Mouse (Mus musculus) T-helper 17 cell (primary cell): ENCODE results near the gene Entpd7.

Experiments used
- in situ Hi-C, 2 experiments: fragments of 300-600 bp; cut with MboI, MseI; formaldehyde crosslinking; loops; 1 replicate in 1 of 2; 2 replicates in 1 of 2; pipeline ENCODE4 v1.15.1; 2025; ENCODE audit warnings: high pct_unique_total_duplicates in 2 of 2

Gene Entpd7

GRCm38 (mm10) chr19:43711971-43712370 is 22.5 kb downstream of the Entpd7 start:
- in situ Hi-C loops: no loop called here

GRCm38 (mm10) chr19:43720061-43720460 is 30.6 kb downstream of the Entpd7 start:
- in situ Hi-C loops: no loop called here

- in situ Hi-C loops: no loop called here
Measured at GRCm38 (mm10) chr19:43722891-43723290, 33.4 kb downstream of the Entpd7 start.

- in situ Hi-C loops: no loop called here
Measured at GRCm38 (mm10) chr19:43723501-43723900, 34.0 kb downstream of the Entpd7 start.

GRCm38 (mm10) chr19:43724194-43724593 is 34.7 kb downstream of the Entpd7 start:
- in situ Hi-C loops: no loop called here

- in situ Hi-C loops: no loop called here
Measured at GRCm38 (mm10) chr19:43724821-43725220, 35.3 kb downstream of the Entpd7 start.

GRCm38 (mm10) chr19:43726510-43727146 is 37.2 kb downstream of the Entpd7 start:
- in situ Hi-C loops: no loop called here

- in situ Hi-C loops: no loop called here
Measured at GRCm38 (mm10) chr19:43729296-43730036, 40.0 kb downstream of the Entpd7 start.

GRCm38 (mm10) chr19:43730037-43730428 is 40.6 kb downstream of the Entpd7 start:
- in situ Hi-C loops: no loop called here

- in situ Hi-C loops: no loop called here
Measured at GRCm38 (mm10) chr19:43731157-43731556, 41.7 kb downstream of the Entpd7 start.

GRCm38 (mm10) chr19:43738409-43738808 is 48.9 kb downstream of the Entpd7 start:
- in situ Hi-C loops: no loop called here

GRCm38 (mm10) chr19:43743401-43743800 is 53.9 kb downstream of the Entpd7 start:
- in situ Hi-C loops: no loop called here

GRCm38 (mm10) chr19:43745740-43746139 is 56.3 kb downstream of the Entpd7 start:
- in situ Hi-C loops: no loop called here

GRCm38 (mm10) chr19:43747877-43748276 is 58.4 kb downstream of the Entpd7 start:
- in situ Hi-C loops: no loop called here

GRCm38 (mm10) chr19:43750008-43750407 is 60.5 kb downstream of the Entpd7 start:
- in situ Hi-C loops: no loop called here

GRCm38 (mm10) chr19:43752489-43753225 is 63.2 kb downstream of the Entpd7 start, which contains the start of the genes Cutc and Cox15:
TSS of gene Cutc (plus strand) at chr19:43752996.
TSS of gene Cox15 (minus strand) at chr19:43753000.
- in situ Hi-C loops: no loop called here

GRCm38 (mm10) chr19:43753226-43753835 is 63.9 kb downstream of the Entpd7 start:
- in situ Hi-C loops: no loop called here

- in situ Hi-C loops: no loop called here
Measured at GRCm38 (mm10) chr19:43754237-43754636, 64.8 kb downstream of the Entpd7 start.

GRCm38 (mm10) chr19:43754872-43755271 is 65.4 kb downstream of the Entpd7 start:
- in situ Hi-C loops: no loop called here

- in situ Hi-C loops: no loop called here
Measured at GRCm38 (mm10) chr19:43760504-43760903, 71.0 kb downstream of the Entpd7 start.

GRCm38 (mm10) chr19:43761543-43762256 is 72.2 kb downstream of the Entpd7 start:
- in situ Hi-C loops: no loop called here
